Mouse (Mus musculus) liver (tissue): Measurements from ENCODE around the gene Sox12.
"Not testable (repeated sequence)": the region's sequence is repeated elsewhere in the genome, so short reads cannot be mapped to it uniquely, and the experiment has no call there.

Experiments
- DNase-seq: peaks from one replicate; pipeline ENCODE4 v3.0.0-alpha.2; 2020; ENCODE audit warnings: mixed read lengths

The Sox12 gene

GRCm38 (mm10) chr2:152397680-152398435 lies at the start of gene Sox12:
Gene Sox12 (minus strand): TSS chr2:152398063.
- DNase-seq, result peak; percentile 95

- no peak for DNase-seq
Observed at GRCm38 (mm10) chr2:152447461-152447860, 49.6 kb upstream of the Sox12 start.

- no peak for DNase-seq
Observed at GRCm38 (mm10) chr2:152446642-152447041, 48.8 kb upstream of the Sox12 start.

GRCm38 (mm10) chr2:152443281-152443680 lies 45.4 kb upstream of the Sox12 start:
- no peak for DNase-seq

DNA sequence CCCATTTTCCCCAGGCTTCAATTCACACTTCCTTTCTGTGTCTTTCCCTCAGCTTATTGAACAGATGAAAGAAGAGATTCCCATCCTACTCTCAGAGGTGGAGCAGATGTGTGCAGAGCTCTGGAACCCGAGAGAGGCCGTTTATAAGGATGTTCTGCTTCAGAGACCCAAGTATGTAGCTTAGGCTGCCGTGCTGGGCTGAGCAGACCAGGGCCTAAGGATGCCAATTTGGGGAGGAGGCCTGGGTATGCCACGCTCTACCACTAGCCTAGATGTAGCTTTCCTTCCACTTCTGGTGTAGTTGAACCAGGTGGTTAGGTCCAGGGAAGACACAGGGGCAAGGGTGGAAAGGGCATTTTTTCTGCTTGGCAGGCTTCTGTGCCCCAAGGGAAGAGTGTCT lies 44.5 kb upstream of the Sox12 start:
- DNase-seq, result no peak

DNA sequence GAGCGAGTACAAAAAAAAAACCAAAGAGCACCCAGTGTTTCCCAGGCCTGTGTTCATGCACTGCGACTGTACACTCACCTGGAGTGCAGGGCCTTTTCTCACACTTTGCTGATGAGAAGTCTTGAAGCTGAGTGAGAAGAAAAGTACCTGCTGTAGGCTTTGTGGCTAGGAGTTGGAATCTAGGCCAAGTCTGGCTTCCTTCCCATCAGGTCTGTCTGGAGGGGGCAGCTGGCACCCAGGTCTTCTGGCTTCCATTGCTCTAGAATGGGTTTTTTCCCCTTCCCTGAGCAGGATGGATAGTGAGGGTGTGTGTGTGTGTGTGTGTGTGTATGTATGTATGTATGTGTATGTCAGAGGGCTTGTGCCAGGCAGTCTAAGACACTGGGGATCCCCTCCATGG lies 42.0 kb upstream of the Sox12 start:
- no peak for DNase-seq

GRCm38 (mm10) chr2:152438963-152439362 lies 41.1 kb upstream of the Sox12 start:
- no peak for DNase-seq

- DNase-seq, result peak; percentile 79
Observed at GRCm38 (mm10) chr2:152436983-152437860, 39.4 kb upstream of the Sox12 start.

DNA sequence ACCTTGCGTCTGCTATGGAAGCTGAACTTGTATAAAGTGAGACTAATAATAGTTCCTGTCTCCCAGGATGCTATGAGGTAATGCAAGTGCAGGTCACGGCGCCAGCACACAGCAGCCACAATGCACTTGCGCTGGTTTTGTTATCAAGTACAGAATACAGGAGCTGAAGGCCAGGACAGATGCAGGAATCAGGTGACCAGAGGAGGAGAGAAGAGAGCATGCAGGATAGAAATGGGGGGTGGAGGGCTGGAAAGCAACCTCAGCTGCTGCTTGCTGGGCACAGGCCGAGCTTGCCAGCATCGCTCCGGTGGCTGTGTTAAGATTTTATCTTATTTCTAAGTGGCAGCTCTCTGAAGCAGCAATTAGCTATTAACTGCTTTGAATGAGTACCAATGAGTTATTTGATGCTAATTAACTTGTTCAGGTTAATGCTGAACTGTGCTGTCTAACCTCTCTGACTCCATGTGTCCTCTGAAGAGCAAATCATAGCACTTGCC lies 38.6 kb upstream of the Sox12 start:
- no peak for DNase-seq

- not testable (repeated sequence) for DNase-seq
Observed at GRCm38 (mm10) chr2:152428481-152428880, 30.6 kb upstream of the Sox12 start.

DNA sequence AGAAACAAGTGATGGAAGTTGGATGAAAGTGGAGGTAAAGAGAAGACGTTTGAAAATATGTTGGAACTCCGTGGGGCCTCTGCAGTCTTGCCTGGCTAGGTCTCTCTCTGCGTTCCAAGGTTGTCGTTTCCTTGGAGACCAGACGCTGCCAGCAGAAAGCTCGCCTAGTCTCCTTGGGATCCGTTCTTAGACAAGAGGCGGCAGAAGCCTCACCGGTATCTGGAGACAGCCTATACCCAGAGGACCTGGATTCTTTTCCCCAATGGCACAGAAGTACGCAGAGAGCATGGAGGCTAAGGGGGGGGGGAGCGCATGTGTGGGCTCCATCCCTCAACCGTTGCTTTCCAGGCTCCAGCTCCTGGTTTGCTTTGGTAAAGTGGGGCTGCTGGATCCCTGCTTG lies 29.6 kb upstream of the Sox12 start:
- no peak for DNase-seq

DNA sequence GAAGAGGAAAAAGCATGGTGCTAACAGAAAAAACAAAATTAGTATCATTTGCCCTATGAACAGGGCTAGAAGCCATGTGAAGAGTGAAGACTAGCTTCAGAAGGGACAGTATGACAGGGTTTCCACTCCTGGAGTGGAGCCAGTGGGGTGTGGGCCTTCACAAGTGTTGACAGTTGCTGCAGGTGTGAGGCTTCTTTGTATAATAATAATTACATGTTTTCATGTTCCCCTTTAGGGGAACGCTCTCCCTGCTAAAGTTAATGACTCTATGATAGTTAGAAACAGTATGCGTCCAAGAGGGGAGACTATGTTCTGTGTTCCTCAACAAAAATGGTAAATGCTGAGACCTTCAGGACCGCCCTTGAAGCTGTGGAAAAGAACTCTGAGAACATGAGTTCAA lies 17.9 kb upstream of the Sox12 start:
- DNase-seq, result no peak

DNA sequence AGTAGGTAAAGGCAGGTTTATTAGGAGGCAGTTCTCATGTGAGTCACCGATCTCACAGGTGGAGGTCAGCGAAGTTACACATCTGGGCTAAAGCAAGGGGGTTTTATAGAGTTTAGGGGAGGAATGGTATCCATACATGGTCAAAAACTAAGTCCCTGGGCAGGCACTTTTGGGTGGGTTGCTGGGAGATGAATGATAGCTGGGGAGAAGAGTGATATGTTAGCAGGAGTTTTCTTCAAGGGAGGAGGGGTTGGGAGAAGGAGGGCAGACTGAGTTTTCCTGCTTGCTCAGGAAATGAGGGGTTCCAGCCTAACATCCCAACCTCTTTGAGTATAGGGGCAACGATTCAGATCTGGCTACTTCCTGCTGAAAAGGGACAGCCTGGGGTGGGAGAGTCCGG lies 17.4 kb upstream of the Sox12 start, which contains the start of gene 6820408C15Rik:
6820408C15Rik (plus strand) TSS at position 301 of the 400 bp plus-strand sequence.
- no peak for DNase-seq

DNA sequence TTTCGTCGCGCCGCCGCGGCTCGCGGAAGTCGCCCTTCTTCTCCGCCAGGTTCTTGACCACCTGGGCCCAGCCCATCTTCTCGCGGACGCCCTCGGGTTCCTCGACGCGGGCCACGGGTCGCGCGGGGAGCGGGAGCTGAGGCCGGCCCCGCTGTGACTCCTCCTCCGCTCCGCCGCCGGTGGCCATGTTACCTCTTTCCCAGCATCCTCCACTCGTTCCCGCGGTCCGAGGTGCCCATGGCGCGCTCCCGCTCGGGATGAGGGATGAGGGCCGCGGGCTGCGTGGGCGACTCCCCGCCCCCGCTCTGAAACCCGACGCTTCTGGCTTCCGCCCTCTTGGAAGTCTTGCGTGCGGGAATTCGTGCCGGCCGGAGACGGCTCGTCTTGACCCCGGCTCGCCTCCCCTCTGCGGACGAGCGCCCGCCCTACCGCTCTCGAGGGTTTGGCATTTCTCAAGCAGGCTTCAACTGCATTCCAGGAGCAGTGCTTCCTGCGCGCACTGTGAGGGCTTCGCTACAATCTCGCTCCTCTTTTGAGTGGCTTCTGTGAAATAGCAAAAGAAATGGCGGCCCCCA lies 16.8 kb upstream of the Sox12 start, which contains the start of gene Zcchc3:
Zcchc3 (minus strand) TSS at position 437 of the 575 bp plus-strand sequence.
- DNase-seq, result peak; percentile 87

- DNase-seq, result peak; percentile 59
Observed at GRCm38 (mm10) chr2:152413765-152414584, 16.1 kb upstream of the Sox12 start.

DNA sequence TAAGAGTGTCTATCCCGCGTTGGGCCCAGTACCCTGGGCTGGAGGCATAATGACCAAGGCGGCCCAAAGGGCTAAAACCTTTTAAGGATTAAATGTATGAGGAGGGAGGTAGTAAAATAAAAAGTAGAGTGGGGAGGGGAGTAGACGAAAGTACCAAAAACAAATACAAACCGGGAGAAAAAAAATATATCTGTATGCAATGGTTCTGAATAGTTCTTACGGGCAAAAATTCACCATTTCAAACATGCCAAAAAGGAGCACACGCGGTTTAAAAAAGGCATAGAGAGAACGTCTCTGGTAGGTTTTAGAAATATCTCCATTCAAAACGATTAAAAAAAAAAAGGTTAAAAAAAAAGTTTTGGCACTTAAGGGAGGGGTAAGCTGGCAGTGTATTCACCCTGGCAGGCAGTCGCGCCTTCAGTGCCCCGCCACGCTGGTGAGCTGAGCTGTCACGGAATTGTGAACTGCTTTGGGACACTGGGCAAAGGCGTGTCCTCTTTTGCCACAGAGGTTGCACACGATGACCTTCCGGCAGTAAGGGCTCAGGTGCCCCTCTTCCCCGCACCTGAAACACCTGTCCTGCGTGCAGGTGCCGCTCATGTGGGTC lies 15.4 kb upstream of the Sox12 start:
- peak; percentile 59 for DNase-seq

DNA sequence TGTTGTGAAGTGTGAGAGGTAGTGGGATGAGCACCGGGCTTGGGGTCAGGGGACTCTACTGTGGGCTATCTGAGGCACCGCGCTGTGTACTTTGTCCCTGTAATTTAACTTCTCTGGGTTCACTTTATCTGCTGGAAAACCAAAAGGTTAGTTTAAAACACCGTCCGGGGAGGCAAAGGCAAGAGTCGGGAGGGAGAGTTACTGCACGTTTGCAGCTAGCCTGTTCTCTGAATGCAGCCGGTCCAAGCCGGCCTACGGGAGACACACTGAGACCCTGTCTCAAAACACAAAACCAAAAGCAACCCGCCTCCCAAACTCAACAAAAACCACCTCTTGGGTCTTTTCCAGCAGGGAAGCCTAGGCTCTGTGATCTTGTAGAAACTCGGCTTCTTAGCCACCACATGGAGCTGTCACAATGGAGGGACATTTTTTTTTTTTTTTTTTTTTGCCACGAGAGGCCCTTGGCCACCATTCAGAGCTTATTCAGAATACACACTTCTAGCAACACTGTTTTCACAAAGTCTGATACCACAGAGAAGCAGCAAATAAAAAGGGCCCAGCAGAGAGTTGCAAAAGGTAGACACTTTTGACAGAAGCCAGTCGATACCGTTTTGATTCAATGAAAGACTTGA lies 14.8 kb upstream of the Sox12 start:
- DNase-seq, result no peak

- no peak for DNase-seq
Observed at GRCm38 (mm10) chr2:152411471-152411870, 13.6 kb upstream of the Sox12 start.

- peak; percentile 83 for DNase-seq
Observed at GRCm38 (mm10) chr2:152410971-152411371, 13.1 kb upstream of the Sox12 start.

DNA sequence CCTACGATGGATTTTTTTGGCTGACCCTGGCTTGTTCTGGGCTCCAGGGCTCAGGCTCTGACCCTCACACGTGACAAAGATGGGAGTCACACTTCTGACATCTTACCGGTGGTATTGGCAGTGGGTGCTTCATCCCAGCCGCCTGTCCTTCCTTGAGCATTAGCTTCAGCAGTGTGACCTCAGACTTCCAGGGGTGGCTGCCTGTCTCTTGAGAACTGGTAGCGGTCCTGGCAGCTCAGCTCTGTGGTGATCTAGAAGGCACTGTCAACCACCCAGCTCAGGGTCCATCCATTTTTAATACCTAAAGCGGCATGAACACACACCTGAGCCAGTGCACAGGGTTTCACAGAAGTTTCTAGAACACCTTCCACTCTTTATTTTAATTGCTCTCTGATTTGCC lies 11.9 kb upstream of the Sox12 start:
- no peak for DNase-seq

- peak; percentile 98 for DNase-seq
Observed at GRCm38 (mm10) chr2:152406126-152406525, 8.3 kb upstream of the Sox12 start.
